Mouse (Mus musculus) neural tube, embryonic 14.5 days (tissue): ENCODE data around the gene Tiam1. TPM values are rescaled to one million over a fixed set of nuclear protein-coding genes. Genes with fewer than 3 reads are reported as not detected.
A peak's percentile ranks its signal among the peaks of the same experiment; 100 is the strongest.

Source experiments
- ATAC-seq: fragments of 200-750 bp; cut with Nextera tagmentation; 2 replicates; pipeline ENCODE4 v1.8.0; 2017; ENCODE audit warnings: low read depth, mild to moderate bottlenecking, moderate TSS enrichment, moderate library complexity
- H3K27ac ChIP-seq: fragments of 300-500 bp; sonication (generic); 2 replicates; pipeline ENCODE4 v1.5.1; 2014; ENCODE audit warnings: low read depth, mild to moderate bottlenecking, control low read depth, low read length, moderate library complexity, mixed read lengths
- H3K27me3 ChIP-seq: fragments of 300-500 bp; sonication (generic); 2 replicates; pipeline ENCODE4 v1.6.1; 2014; ENCODE audit warnings: low read length; ENCODE audit not compliant: control insufficient read depth, insufficient read depth
- H3K36me3 ChIP-seq: fragments of 300-500 bp; sonication (generic); 2 replicates; pipeline ENCODE4 v1.6.1; 2014; ENCODE audit warnings: low read length, mixed read lengths; ENCODE audit not compliant: control insufficient read depth, insufficient read depth
- H3K4me1 ChIP-seq: fragments of 300-500 bp; sonication (generic); 2 replicates; pipeline ENCODE4 v1.6.1; 2014; ENCODE audit warnings: low read length; ENCODE audit not compliant: control insufficient read depth, insufficient read depth
- H3K4me2 ChIP-seq: fragments of 300-500 bp; sonication (generic); 2 replicates; pipeline ENCODE4 v1.6.1; 2014; ENCODE audit warnings: mild to moderate bottlenecking, low read depth, low read length, control low read depth
- H3K4me3 ChIP-seq: fragments of 300-500 bp; sonication (generic); 2 replicates; pipeline ENCODE4 v1.5.1; 2014; ENCODE audit warnings: low read depth, low read length, control low read depth, mixed read lengths
- H3K9ac ChIP-seq: fragments of 300-500 bp; sonication (generic); replicated peaks from 2 replicates; pipeline ENCODE4 v1.6.1; 2014; ENCODE audit warnings: low read depth, mild to moderate bottlenecking, control low read depth, low read length, mixed read lengths
- H3K9me3 ChIP-seq: fragments of 300-500 bp; sonication (generic); 2 replicates; pipeline ENCODE4 v1.6.1; 2016; ENCODE audit warnings: low read length; ENCODE audit not compliant: control insufficient read depth
- WGBS: fragments of 180-500 bp; shearing (Covaris S2); extraction: QIAGEN DNeasy Blood & Tissue Kit; methylation state at CpG from one replicate; pipeline ENCODE4 v1.1.7; 2014; 5-methylcytosine and 5-hydroxymethylcytosine counted together
- polyA plus RNA-seq: library from polyadenylated mRNA; unstranded; fragments of >200 nt; fragmentation: Nextera tagmentation; extraction: Ambion mirVana; gene quantifications from 2 replicates; pipeline ENCODE4 v1.2.1, GENCODE M21; 2014

Gene Tiam1
- polyA plus RNA-seq, 1 experiment from 2014 or later = 34.8 TPM

GRCm38 (mm10) chr16:90070104-90070503, 73.5 kb downstream of the Tiam1 start:
- 81% methylated on average over 11 of the region's 11 CpGs for whole genome bisulfite sequencing
- Histone ChIP-seq H3K4me2 (no peak overlapping the region), H3K27me3 (no peaks in the 10 kb centered on the region), H3K4me3 (no peak overlapping the region), H3K27ac (no peak overlapping the region), H3K9ac (no peak overlapping the region), H3K4me1 (peaks cover 20% of the 10 kb centered on the region), H3K9me3 (no peaks in the 10 kb centered on the region), H3K36me3 (no peaks in the 10 kb centered on the region)
- no peak for ATAC-seq

DNA sequence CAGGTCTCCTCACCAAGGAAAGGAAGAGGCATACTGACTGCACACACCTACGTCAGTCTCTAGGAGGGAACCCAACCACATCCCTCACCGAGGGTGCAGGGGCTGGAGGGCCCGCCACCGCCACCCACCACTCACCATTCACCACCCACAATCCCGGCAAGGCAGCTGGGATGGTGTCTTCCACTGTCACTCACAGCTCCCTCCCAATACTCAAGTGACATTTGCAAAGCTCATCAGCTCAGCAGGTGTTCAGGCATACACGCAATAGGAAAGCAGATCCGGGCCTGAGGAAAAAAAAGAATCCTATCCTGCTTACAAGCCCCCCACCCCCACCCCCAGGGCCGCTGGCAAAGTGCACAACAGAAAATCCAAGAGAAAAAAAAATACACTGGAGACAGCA, 74.4 kb downstream of the Tiam1 start:
- Histone ChIP-seq H3K27ac (no peak overlapping the region), H3K36me3 (no peaks in the 10 kb centered on the region), H3K27me3 (no peaks in the 10 kb centered on the region), H3K4me2 (no peak overlapping the region), H3K9ac (no peak overlapping the region), H3K9me3 (no peaks in the 10 kb centered on the region), H3K4me3 (no peak overlapping the region), H3K4me1 (peaks cover 20% of the 10 kb centered on the region)
- ATAC-seq = no peak
- 62% methylated on average over 8 of the region's 8 CpGs for WGBS

GRCm38 (mm10) chr16:90052905-90053519, 90.6 kb downstream of the Tiam1 start:
- H3K27me3 ChIP-seq = no peaks in the 10 kb centered on the region
- no peak overlapping the region for H3K4me3 ChIP-seq
- H3K27ac ChIP-seq = no peak overlapping the region
- no peak overlapping the region for H3K9ac ChIP-seq
- H3K4me1 ChIP-seq = no peaks in the 10 kb centered on the region
- H3K36me3 ChIP-seq = no peaks in the 10 kb centered on the region
- H3K4me2 ChIP-seq = no peak overlapping the region
- ATAC-seq = peak; percentile 71
- 69% methylated on average over 14 of the region's 14 CpGs for WGBS
- H3K9me3 ChIP-seq = no peaks in the 10 kb centered on the region

- Histone ChIP-seq H3K4me1 (no peaks in the 10 kb centered on the region), H3K9ac (no peak overlapping the region), H3K27ac (no peak overlapping the region), H3K36me3 (no peaks in the 10 kb centered on the region), H3K9me3 (no peaks in the 10 kb centered on the region), H3K4me3 (no peak overlapping the region), H3K4me2 (no peak overlapping the region), H3K27me3 (no peaks in the 10 kb centered on the region)
- 70% methylated on average over 11 of the region's 11 CpGs for WGBS
- ATAC-seq = no peak
Measured at GRCm38 (mm10) chr16:90052409-90052808, 91.2 kb downstream of the Tiam1 start.

GRCm38 (mm10) chr16:90051051-90051450, 92.5 kb downstream of the Tiam1 start:
- Histone ChIP-seq H3K9me3 (no peaks in the 10 kb centered on the region), H3K27ac (no peak overlapping the region), H3K36me3 (no peaks in the 10 kb centered on the region), H3K27me3 (no peaks in the 10 kb centered on the region), H3K4me2 (no peak overlapping the region), H3K4me1 (no peaks in the 10 kb centered on the region), H3K4me3 (no peak overlapping the region), H3K9ac (no peak overlapping the region)
- 92% methylated on average over 7 of the region's 7 CpGs for WGBS
- ATAC-seq = no peak

DNA sequence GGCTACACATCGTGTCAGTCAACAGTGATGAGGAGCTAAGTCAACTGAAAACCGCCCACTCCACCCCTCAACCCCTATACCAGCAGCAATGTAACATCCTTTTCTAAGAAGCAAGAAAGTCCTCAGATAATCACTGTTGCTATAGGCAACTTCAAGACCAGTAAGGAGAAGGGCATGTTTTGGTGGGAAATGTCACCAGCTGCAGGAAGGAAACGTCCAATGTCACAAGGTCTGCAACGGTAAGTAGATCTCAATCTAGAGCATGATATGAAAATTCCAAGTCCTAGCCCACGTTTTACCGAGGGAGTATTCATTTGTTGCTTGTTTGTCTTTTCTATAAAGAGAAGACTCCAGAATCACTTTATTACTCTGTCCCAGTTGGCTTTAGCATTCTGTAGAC, 95.7 kb downstream of the Tiam1 start:
- Histone ChIP-seq H3K27me3 (no peaks in the 10 kb centered on the region), H3K9me3 (no peaks in the 10 kb centered on the region), H3K36me3 (no peaks in the 10 kb centered on the region), H3K4me3 (no peak overlapping the region), H3K9ac (no peak overlapping the region), H3K4me1 (no peaks in the 10 kb centered on the region), H3K4me2 (no peak overlapping the region), H3K27ac (no peak overlapping the region)
- WGBS = 93% methylated on average over 6 of the region's 6 CpGs
- ATAC-seq = no peak

- no peaks in the 10 kb centered on the region for H3K9me3 ChIP-seq
- no peak for ATAC-seq
- H3K4me2 ChIP-seq = no peak overlapping the region
- no peak overlapping the region for H3K27ac ChIP-seq
- H3K36me3 ChIP-seq = no peaks in the 10 kb centered on the region
- H3K4me3 ChIP-seq = no peak overlapping the region
- H3K27me3 ChIP-seq = no peaks in the 10 kb centered on the region
- H3K4me1 ChIP-seq = no peaks in the 10 kb centered on the region
- no peak overlapping the region for H3K9ac ChIP-seq
- WGBS = 82% methylated on average over 12 of the region's 12 CpGs
Measured at GRCm38 (mm10) chr16:90046494-90047158, 96.9 kb downstream of the Tiam1 start.

GRCm38 (mm10) chr16:90045611-90046010, 98.0 kb downstream of the Tiam1 start:
- Histone ChIP-seq H3K27ac (no peak overlapping the region), H3K9ac (no peak overlapping the region), H3K27me3 (no peaks in the 10 kb centered on the region), H3K4me2 (no peak overlapping the region), H3K36me3 (no peaks in the 10 kb centered on the region), H3K9me3 (no peaks in the 10 kb centered on the region), H3K4me1 (no peaks in the 10 kb centered on the region), H3K4me3 (no peak overlapping the region)
- ATAC-seq = no peak
- 94% methylated on average over 8 of the region's 8 CpGs for WGBS

DNA sequence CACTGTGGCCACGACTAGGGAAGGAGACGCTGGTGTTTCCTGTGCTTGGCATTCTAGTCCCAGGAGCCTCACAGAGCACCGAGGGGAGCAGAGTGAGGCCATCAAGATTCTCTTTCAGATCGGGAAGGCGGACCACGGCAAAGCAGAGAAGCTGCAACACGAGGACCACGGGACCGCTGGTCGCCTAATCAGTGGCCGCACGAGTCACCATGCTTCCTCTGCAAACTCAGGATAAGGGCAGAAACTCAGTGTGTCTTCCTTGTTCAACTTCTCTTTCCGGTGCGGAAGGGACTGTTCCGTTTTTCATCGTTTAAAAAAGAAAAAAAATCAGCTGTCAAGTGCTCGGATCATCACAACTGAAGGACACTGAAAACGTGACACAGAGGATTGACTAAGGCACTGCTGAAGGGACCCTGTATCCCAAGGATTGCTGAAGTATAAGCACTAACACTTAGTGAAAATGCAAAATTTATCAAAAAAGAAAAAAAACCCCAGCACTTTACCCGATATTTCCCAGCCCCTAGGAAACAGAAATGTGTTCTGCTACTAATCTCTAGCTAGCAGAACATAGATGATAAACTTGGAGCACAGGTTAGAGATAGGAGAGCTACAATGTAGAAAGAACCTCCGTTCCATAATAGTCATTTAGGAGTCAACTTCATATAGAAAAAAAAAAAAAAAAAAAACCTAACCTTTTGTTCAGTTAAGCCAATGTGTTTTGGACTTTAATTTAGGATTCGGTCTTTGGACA, 99.4 kb downstream of the Tiam1 start:
- 91% methylated on average over 21 of the region's 21 CpGs for WGBS
- no peak overlapping the region for H3K4me2 ChIP-seq
- no peak for ATAC-seq
- no peak overlapping the region for H3K4me3 ChIP-seq
- no peaks in the 10 kb centered on the region for H3K27me3 ChIP-seq
- no peaks in the 10 kb centered on the region for H3K4me1 ChIP-seq
- H3K9ac ChIP-seq = no peak overlapping the region
- no peaks in the 10 kb centered on the region for H3K36me3 ChIP-seq
- no peaks in the 10 kb centered on the region for H3K9me3 ChIP-seq
- H3K27ac ChIP-seq = no peak overlapping the region
